Mouse (Mus musculus) left cerebral cortex, adult 18-20 months (tissue): ENCODE measurements around the gene Chchd3. TPM values are rescaled to one million over a fixed set of nuclear protein-coding genes. Genes with fewer than 3 reads are reported as not detected.

Experiments used
- DNase-seq, 2 experiments: peaks; one replicate each; pipeline ENCODE4 v3.0.0; 2021 to 2022; ENCODE audit warnings: low spot score in 2 of 2, mixed read lengths in 1 of 2
- total RNA-seq, 2 experiments: library from RNA; stranded (reverse); gene quantifications; 2 replicates each; pipeline ENCODE4 v1.2.3; 2021

Gene Chchd3
- total RNA-seq, 2 experiments from 2014 or later = 80.9 to 92.8 TPM

DNA sequence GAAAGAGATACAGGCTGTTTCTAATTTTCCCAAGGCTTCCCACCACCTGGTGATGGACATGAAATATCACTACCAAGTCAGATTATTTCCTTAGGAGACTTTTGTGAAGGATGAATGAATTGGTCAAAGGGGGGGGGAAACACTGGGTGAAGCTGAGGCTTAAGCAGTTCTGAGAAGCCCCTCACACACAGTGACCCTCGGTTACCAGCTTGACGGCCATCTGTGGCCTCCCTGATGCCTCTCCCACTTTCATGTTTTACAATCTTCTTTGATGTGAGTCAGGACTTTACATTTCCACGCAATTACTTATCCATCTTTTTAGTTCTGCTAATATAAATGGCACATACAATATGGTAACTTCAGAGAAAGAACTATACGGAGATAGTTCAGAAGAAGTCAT lies 252.3 kb downstream of the Chchd3 start:
- DNase-seq = no peak

- no peak for DNase-seq
Measured at GRCm38 (mm10) chr6:32803646-32804045, 256.4 kb downstream of the Chchd3 start.

- DNase-seq = no peak
Measured at GRCm38 (mm10) chr6:32801776-32802175, 258.3 kb downstream of the Chchd3 start.

DNA sequence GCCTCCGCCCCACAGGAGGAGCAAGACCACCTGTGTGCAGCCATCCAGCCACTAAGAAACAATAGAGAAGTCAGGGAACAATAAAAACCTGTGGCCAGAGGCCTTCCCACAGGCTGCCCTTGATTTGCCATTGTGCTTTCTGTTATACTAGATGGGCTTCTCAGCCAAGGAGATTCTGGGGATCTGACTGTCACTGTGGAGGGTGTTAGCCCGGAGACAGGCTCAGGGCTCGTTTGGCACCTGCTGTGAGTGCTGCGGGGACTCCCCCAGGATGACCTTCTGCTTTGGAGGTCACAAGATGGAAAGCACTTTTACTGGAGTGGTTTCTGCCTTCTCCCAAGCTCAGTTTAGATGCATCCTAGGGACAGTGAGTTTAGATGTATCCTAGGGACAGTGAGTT lies 262.5 kb downstream of the Chchd3 start:
- no peak for DNase-seq

- DNase-seq = no peak
Measured at GRCm38 (mm10) chr6:32795653-32796500, 264.2 kb downstream of the Chchd3 start.

- no peak for DNase-seq
Measured at GRCm38 (mm10) chr6:32793575-32793974, 266.5 kb downstream of the Chchd3 start.

- DNase-seq = no peak
Measured at GRCm38 (mm10) chr6:32793163-32793562, 266.9 kb downstream of the Chchd3 start.

DNA sequence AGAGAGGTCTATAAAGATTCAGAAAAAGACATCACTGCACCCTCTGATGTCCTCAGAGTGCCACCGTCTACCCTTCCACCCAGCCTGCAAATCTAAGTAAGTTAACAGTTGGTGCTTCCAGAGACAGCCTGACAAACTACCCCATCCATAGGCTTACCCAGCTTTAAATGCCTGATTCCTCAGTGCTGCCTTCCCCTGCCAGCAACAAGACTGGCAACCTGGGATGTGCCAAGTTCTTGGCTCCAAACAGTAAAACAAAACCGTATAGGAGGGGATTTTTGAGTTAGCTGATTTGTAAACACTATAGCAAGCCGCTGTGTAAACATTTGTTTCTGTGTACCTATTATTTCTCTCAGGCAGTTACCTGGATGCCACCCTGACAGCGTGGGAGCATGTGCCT lies 269.6 kb downstream of the Chchd3 start:
- DNase-seq = no peak

- no peak for DNase-seq
Measured at GRCm38 (mm10) chr6:32787399-32787798, 272.7 kb downstream of the Chchd3 start.

GRCm38 (mm10) chr6:32786196-32786595 lies 273.9 kb downstream of the Chchd3 start:
- DNase-seq = no peak

DNA sequence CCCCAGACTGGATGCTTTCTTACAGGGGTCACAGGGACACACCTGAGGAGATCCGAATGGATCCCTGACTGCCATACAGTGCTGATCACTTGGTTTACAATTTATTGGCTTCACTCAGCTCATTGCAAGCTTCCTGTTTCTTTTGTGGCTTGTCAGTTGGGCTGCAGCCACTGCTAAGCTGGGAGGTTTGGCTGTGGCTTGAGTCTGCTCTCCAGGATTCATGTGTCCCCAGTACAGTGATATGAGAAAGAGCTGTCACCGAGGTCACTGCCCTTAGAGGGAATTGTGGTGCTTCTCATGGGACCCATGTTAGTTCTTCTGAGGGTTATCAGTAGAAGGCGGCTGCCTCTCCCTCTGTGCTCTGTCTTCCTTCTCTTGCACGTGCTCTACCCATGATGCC lies 277.0 kb downstream of the Chchd3 start:
- DNase-seq = no peak

DNA sequence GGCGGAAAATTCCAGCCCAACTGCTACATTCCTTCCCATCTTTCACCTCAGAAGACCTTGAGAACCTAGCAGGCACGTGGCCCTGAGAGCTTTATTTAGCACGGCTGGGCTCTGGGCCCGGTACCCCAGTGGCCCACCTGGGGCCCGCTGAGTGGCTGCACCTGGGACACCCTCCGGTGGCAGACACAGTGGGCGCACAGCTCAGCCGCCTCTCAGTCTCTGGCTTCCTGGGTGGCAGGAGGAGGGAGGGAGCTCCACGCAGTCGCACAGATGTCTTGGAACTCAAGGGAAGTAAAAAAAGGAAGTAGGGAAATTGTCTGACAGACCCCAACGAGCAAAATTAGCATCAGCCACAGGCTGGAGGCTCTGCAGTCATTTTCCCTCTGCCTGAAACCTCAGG lies 279.5 kb downstream of the Chchd3 start:
- DNase-seq = peak; percentile 43 to 71

DNA sequence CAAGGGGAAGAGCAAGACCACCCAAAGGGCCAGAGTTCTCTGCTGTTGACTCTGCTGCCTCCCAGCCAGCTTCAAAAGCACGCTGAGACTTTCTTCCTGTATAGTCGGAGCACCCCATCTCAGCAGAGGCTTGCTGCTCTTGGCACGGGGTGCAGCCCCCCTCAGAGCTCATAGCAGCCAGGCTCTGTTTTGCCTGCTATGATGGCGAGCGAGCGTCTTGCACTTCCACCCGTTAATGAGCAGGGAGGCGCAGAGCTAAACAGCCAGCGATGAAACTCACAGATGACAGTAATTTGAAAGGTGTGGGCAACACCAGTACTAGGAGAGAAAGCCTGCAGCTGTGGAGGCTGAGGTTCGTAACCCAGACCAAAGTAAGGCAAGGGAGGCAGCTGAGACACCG lies 283.7 kb downstream of the Chchd3 start:
- DNase-seq = no peak

- peak; percentile 41 to 54 for DNase-seq
Measured at GRCm38 (mm10) chr6:32754524-32754923, 305.5 kb downstream of the Chchd3 start.

- no peak for DNase-seq
Measured at GRCm38 (mm10) chr6:32749821-32750220, 310.2 kb downstream of the Chchd3 start.

GRCm38 (mm10) chr6:32748777-32749176 lies 311.3 kb downstream of the Chchd3 start:
- DNase-seq = no peak

GRCm38 (mm10) chr6:32747333-32747732 lies 312.7 kb downstream of the Chchd3 start:
- DNase-seq = no peak

Other genes with a start within 250 kb of the Chchd3 start
- gene Exoc4, start 188.8 kb upstream of the Chchd3 start, total RNA-seq = 10 to 100 TPM; 71.3 to 76.3 TPM